Mouse (Mus musculus): ENCODE measurements around the gene Usp46. TPM values are rescaled to one million over a fixed set of nuclear protein-coding genes. Genes with fewer than 3 reads are reported as not detected.
"Not testable (repeated sequence)": the region's sequence is repeated elsewhere in the genome, so short reads cannot be mapped to it uniquely, and the experiment has no call there.

Usp46 gene
- total and polyA plus RNA-seq, 2 experiments from 2014 or later: 27.2 to 47.3 TPM

GRCm38 (mm10) chr5:73969338-73969737 is 98.9 kb downstream of the Usp46 start:
- peaks cover 12% of the 10 kb centered on the region; the same call in 1 of the 2 replicates for H3K4me1 ChIP-seq (ENCODE audit: control insufficient read depth, insufficient read depth)
- no peaks in the 10 kb centered on the region for H3K36me3 ChIP-seq (replicated peaks; ENCODE audit: control insufficient read depth, insufficient read depth, low read length)
- H3K9ac ChIP-seq (replicated peaks; ENCODE audit: low read depth, low read length): no peak overlapping the region
- 87% methylated on average over 8 of the region's 8 CpGs for WGBS
- no peak overlapping the region for H3K4me3 ChIP-seq (ENCODE audit: low read depth, low read length)
- no peaks in the 10 kb centered on the region for H3K27me3 ChIP-seq (ENCODE audit: control insufficient read depth, insufficient read depth, low read length)
- TF ChIP-seq CTCF (IDR thresholded peaks at IDR 0.05; ENCODE audit: low read depth) (no peak), EP300 (IDR thresholded peaks at IDR 0.05; ENCODE audit: low read depth) (no peak)
- H3K4me2 ChIP-seq (ENCODE audit: low read depth, low read length): no peak overlapping the region
- ATAC-seq (ENCODE audit: insufficient read depth, low read depth) (no peak), DNase-seq (ENCODE audit: low spot score) (no peak)
- H3K9me3 ChIP-seq (replicated peaks; ENCODE audit: control insufficient read depth, low read length): no peaks in the 10 kb centered on the region
- no peak overlapping the region for H3K27ac ChIP-seq (ENCODE audit: low read depth)

GRCm38 (mm10) chr5:73959779-73960178 is 108.5 kb downstream of the Usp46 start:
- Histone ChIP-seq H3K4me3 (ENCODE audit: low read depth, low read length) (no peak overlapping the region), H3K36me3 (replicated peaks; ENCODE audit: control insufficient read depth, insufficient read depth, low read length) (no peaks in the 10 kb centered on the region), H3K27me3 (ENCODE audit: control insufficient read depth, insufficient read depth, low read length) (no peaks in the 10 kb centered on the region), H3K9me3 (replicated peaks; ENCODE audit: control insufficient read depth, low read length) (no peaks in the 10 kb centered on the region), H3K4me1 (ENCODE audit: control insufficient read depth, insufficient read depth) (no peaks in the 10 kb centered on the region), H3K9ac (replicated peaks; ENCODE audit: low read depth, low read length) (no peak overlapping the region), H3K4me2 (ENCODE audit: low read depth, low read length) (no peak overlapping the region), H3K27ac (ENCODE audit: low read depth) (no peak overlapping the region)
- TF ChIP-seq CTCF (IDR thresholded peaks at IDR 0.05; ENCODE audit: low read depth) (no peak), EP300 (IDR thresholded peaks at IDR 0.05; ENCODE audit: low read depth) (no peak)
- DNase-seq (ENCODE audit: low spot score) (no peak), ATAC-seq (ENCODE audit: insufficient read depth, low read depth) (no peak)
- WGBS: 81% methylated on average over 7 of the region's 7 CpGs

GRCm38 (mm10) chr5:73958614-73959013 is 109.6 kb downstream of the Usp46 start:
- not testable (repeated sequence) for H3K9me3 ChIP-seq (replicated peaks; ENCODE audit: control insufficient read depth, low read length); H3K27me3 ChIP-seq (ENCODE audit: control insufficient read depth, insufficient read depth, low read length); H3K36me3 ChIP-seq (replicated peaks; ENCODE audit: control insufficient read depth, insufficient read depth, low read length); ATAC-seq (ENCODE audit: insufficient read depth, low read depth); H3K27ac ChIP-seq (ENCODE audit: low read depth); H3K4me3 ChIP-seq (ENCODE audit: low read depth, low read length); H3K4me2 ChIP-seq (ENCODE audit: low read depth, low read length); H3K4me1 ChIP-seq (ENCODE audit: control insufficient read depth, insufficient read depth); H3K9ac ChIP-seq (replicated peaks; ENCODE audit: low read depth, low read length); DNase-seq (ENCODE audit: low spot score)
- WGBS: 90% methylated on average over 5 of the region's 5 CpGs

- Histone ChIP-seq H3K4me2 (ENCODE audit: low read depth, low read length) (no peak overlapping the region), H3K36me3 (replicated peaks; ENCODE audit: control insufficient read depth, insufficient read depth, low read length) (no peaks in the 10 kb centered on the region), H3K27me3 (ENCODE audit: control insufficient read depth, insufficient read depth, low read length) (no peaks in the 10 kb centered on the region), H3K27ac (ENCODE audit: low read depth) (no peak overlapping the region), H3K9ac (replicated peaks; ENCODE audit: low read depth, low read length) (no peak overlapping the region), H3K9me3 (replicated peaks; ENCODE audit: control insufficient read depth, low read length) (no peaks in the 10 kb centered on the region), H3K4me1 (ENCODE audit: control insufficient read depth, insufficient read depth) (no peaks in the 10 kb centered on the region), H3K4me3 (ENCODE audit: low read depth, low read length) (no peak overlapping the region)
- ATAC-seq (ENCODE audit: insufficient read depth, low read depth) (no peak), DNase-seq (ENCODE audit: low spot score) (no peak)
- WGBS: 81% methylated on average over 5 of the region's 5 CpGs
- TF ChIP-seq CTCF (IDR thresholded peaks at IDR 0.05; ENCODE audit: low read depth) (no peak), EP300 (IDR thresholded peaks at IDR 0.05; ENCODE audit: low read depth) (no peak)
These were observed 110.1 kb downstream of the Usp46 start for GRCm38 (mm10) chr5:73958096-73958495.

GRCm38 (mm10) chr5:73955691-73956090 is 112.5 kb downstream of the Usp46 start:
- DNase-seq (ENCODE audit: low spot score): no peak
- Histone ChIP-seq H3K4me3 (ENCODE audit: low read depth, low read length) (no peak overlapping the region), H3K4me2 (ENCODE audit: low read depth, low read length) (no peak overlapping the region), H3K36me3 (replicated peaks; ENCODE audit: control insufficient read depth, insufficient read depth, low read length) (no peaks in the 10 kb centered on the region), H3K4me1 (ENCODE audit: control insufficient read depth, insufficient read depth) (no peaks in the 10 kb centered on the region), H3K9me3 (replicated peaks; ENCODE audit: control insufficient read depth, low read length) (no peaks in the 10 kb centered on the region), H3K27ac (ENCODE audit: low read depth) (no peak overlapping the region), H3K27me3 (ENCODE audit: control insufficient read depth, insufficient read depth, low read length) (no peaks in the 10 kb centered on the region), H3K9ac (replicated peaks; ENCODE audit: low read depth, low read length) (no peak overlapping the region)
- no peak for ATAC-seq (ENCODE audit: insufficient read depth, low read depth)
- WGBS: 80% methylated on average over 3 of the region's 3 CpGs
- TF ChIP-seq CTCF (IDR thresholded peaks at IDR 0.05; ENCODE audit: low read depth): no peak
- no peak for TF ChIP-seq EP300 (IDR thresholded peaks at IDR 0.05; ENCODE audit: low read depth)

- H3K4me2 ChIP-seq (ENCODE audit: low read depth, low read length): no peak overlapping the region
- H3K36me3 ChIP-seq (replicated peaks; ENCODE audit: control insufficient read depth, insufficient read depth, low read length): no peaks in the 10 kb centered on the region
- no peaks in the 10 kb centered on the region for H3K27me3 ChIP-seq (ENCODE audit: control insufficient read depth, insufficient read depth, low read length)
- no peaks in the 10 kb centered on the region for H3K9me3 ChIP-seq (replicated peaks; ENCODE audit: control insufficient read depth, low read length)
- H3K4me3 ChIP-seq (ENCODE audit: low read depth, low read length): no peak overlapping the region
- no peak for ATAC-seq (ENCODE audit: insufficient read depth, low read depth)
- H3K27ac ChIP-seq (ENCODE audit: low read depth): no peak overlapping the region
- DNase-seq (ENCODE audit: low spot score): no peak
- TF ChIP-seq EP300 (IDR thresholded peaks at IDR 0.05; ENCODE audit: low read depth): no peak
- no peak for TF ChIP-seq CTCF (IDR thresholded peaks at IDR 0.05; ENCODE audit: low read depth)
- WGBS: 77% methylated on average over 4 of the region's 4 CpGs
- no peaks in the 10 kb centered on the region for H3K4me1 ChIP-seq (ENCODE audit: control insufficient read depth, insufficient read depth)
- no peak overlapping the region for H3K9ac ChIP-seq (replicated peaks; ENCODE audit: low read depth, low read length)
These were observed 113.2 kb downstream of the Usp46 start for GRCm38 (mm10) chr5:73955005-73955404.

Measured in heart, postnatal 0 days (tissue).